Mouse (Mus musculus): ENCODE measurements around the gene Stxbp6. TPM values are rescaled to one million over a fixed set of nuclear protein-coding genes. Genes with fewer than 3 reads are reported as not detected.

Stxbp6 gene
- total RNA-seq, 2 experiments from 2014 or later, result 44.6 to 47.2 TPM

GRCm38 (mm10) chr12:44940325-44940724 lies 134.2 kb downstream of the Stxbp6 start:
- DNase-seq (ENCODE audit: extremely low spot score in 1 of 2, low spot score in 2 of 2), result no peak
- intact Hi-C loops (cut with DNase I), result no loop called here

DNA sequence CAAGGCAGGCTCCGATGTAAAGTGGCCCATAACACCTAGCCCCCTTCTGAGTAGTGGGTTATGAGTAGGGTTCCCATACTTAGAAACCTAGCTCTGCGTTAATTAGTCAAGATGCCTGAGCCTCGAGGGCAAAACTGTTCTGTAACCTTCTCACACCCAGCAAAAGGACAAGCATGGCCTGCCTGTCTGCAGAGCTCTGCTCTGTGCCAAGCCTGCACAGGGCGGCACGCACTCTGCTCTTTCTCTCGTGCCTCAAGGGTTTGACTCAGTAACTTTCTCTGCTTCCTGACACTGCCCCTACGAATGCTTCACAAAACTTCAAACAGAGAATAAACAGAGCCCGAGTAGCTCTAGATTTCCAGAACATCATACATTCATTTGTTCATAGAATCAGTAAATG lies 135.4 kb downstream of the Stxbp6 start:
- no peak for DNase-seq (ENCODE audit: extremely low spot score in 1 of 2, low spot score in 2 of 2)
- intact Hi-C loops (cut with DNase I), result no loop called here

- intact Hi-C loops (cut with DNase I), result no loop called here
Measured at GRCm38 (mm10) chr12:44932954-44933353, 141.6 kb downstream of the Stxbp6 start.

DNA sequence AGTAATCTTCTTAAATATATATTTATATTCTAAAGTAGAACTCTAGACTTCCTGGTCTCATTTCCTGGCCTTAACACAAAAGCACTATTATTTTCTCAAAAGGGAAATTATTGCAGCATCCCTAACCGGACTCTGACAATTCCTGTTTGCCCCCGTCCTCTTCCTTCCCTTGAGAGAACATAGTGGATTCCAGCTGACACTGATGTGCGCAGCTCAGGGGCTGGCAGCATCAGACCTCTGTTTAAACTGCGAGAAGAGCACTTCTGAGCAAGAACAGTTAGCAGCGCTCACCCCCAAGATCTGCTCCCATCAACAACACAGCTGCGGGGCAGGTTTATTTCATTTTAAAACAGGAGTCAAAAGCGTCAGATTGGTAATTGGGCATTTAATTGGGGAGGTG lies 142.8 kb downstream of the Stxbp6 start:
- no peak for DNase-seq (ENCODE audit: extremely low spot score in 1 of 2, low spot score in 2 of 2)
- intact Hi-C loops (cut with DNase I), result no loop called here

More at GRCm38 (mm10) chr12:44932954-44933353, 141.6 kb downstream of the Stxbp6 start:
- no peak for DNase-seq (ENCODE audit: extremely low spot score in 1 of 2, low spot score in 2 of 2)

- no peak for DNase-seq (ENCODE audit: extremely low spot score in 1 of 2, low spot score in 2 of 2)
- intact Hi-C loops (cut with DNase I), result no loop called here
Measured at GRCm38 (mm10) chr12:44928456-44928855, 146.1 kb downstream of the Stxbp6 start.

- intact Hi-C loops (cut with DNase I), result no loop called here
- DNase-seq (ENCODE audit: extremely low spot score in 1 of 2, low spot score in 2 of 2), result no peak
Measured at GRCm38 (mm10) chr12:44925901-44926300, 148.6 kb downstream of the Stxbp6 start.

DNA sequence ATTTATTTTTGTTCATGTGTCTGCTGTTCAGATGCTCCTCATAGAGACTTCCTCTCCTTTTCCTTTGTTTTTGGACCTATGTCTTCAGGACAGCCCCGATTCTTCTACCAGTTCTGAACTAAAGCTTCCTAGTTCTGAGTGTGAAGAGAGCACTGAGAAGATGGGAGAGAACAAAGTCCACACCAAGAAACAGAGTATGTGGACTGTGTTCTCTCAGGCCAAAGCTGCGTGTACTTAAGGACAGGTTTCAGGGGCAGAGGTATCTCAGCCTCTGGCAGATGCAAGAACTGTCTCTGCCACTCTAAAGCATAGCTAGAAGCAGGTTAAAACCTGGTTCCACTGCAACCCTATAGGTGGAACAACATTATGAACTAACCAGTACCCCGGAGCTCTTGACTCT lies 151.2 kb downstream of the Stxbp6 start:
- intact Hi-C loops (cut with DNase I), result no loop called here
- DNase-seq (ENCODE audit: extremely low spot score in 1 of 2, low spot score in 2 of 2), result no peak

GRCm38 (mm10) chr12:44922241-44922640 lies 152.3 kb downstream of the Stxbp6 start:
- intact Hi-C loops (cut with DNase I), result no loop called here
- no peak for DNase-seq (ENCODE audit: extremely low spot score in 1 of 2, low spot score in 2 of 2)

- DNase-seq (ENCODE audit: extremely low spot score in 1 of 2, low spot score in 2 of 2), result no peak
- intact Hi-C loops (cut with DNase I), result no loop called here
Measured at GRCm38 (mm10) chr12:44919613-44920012, 154.9 kb downstream of the Stxbp6 start.

DNA sequence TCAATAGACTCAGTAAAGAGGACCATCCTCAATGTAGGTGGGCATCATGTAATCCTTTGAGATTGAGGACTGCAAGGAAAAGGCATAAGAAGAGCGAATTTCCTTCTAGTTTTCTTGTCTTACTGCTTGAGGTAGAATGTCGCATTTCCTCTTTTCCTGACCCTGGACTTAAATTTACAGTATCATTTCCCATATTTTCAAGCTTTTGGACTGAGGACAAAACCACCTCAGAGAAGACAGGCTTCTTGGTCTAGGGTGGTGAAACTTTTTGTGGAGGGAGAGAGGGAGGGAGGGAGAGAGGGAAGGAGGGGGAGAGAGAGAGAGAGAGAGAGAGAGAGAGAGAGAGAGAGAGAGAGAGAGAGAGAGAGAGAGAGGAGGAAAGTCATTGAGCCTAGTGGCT lies 155.6 kb downstream of the Stxbp6 start:
- intact Hi-C loops (cut with DNase I), result no loop called here
- no peak for DNase-seq (ENCODE audit: extremely low spot score in 1 of 2, low spot score in 2 of 2)

- DNase-seq (ENCODE audit: extremely low spot score in 1 of 2, low spot score in 2 of 2), result no peak
- intact Hi-C loops (cut with DNase I), result no loop called here
Measured at GRCm38 (mm10) chr12:44913854-44914253, 160.7 kb downstream of the Stxbp6 start.

- intact Hi-C loops (cut with DNase I), result no loop called here
Measured at GRCm38 (mm10) chr12:44908028-44908702, 166.3 kb downstream of the Stxbp6 start.

DNA sequence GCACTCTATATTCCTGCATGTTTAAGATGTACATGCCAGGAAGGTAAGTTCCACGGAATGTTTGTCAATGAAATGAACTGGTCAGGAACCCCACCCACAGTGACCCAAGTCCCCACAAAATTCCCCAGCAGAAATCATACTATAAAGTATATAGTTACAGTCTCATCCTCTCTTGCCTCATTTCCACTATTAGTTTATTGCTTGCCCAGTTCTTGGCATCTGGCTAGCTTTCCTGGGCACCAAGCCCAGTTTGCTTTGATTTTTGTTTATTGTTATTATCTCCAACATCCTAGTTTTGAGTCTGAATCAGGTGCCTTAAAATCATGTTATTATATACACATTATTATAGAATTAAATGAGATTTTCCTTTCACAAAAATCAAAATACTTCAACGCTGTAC lies 168.5 kb downstream of the Stxbp6 start:
- intact Hi-C loops (cut with DNase I), result no loop called here
- DNase-seq (ENCODE audit: extremely low spot score in 1 of 2, low spot score in 2 of 2), result peak in 1 of 2 experiments; percentile 32

More at GRCm38 (mm10) chr12:44908028-44908702, 166.3 kb downstream of the Stxbp6 start:
- no peak for DNase-seq (ENCODE audit: extremely low spot score in 1 of 2, low spot score in 2 of 2)

DNA sequence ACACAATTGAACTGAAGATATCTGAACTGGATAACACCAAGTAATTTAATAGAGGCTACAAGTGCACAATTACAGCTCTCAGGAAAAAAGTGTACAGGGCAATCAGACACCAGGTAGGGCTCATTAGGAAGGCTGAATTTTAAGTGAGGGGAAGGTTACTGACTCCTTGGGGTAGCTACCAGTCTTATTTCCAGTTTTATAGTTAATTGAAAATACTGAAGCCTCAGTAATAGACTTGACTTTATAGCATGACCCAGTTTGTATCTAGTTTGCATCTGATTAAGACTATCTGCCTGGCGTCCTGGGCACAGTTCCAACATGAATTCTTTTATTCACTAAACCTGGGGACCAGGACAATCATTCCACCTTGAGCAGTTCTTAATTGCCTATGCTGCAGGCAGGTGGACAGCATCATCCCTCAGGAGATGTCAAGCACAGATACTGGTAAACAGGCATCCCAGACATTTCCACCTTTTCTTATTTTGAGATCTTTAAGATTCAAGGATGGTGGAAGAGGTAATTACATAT lies 171.2 kb downstream of the Stxbp6 start:
- intact Hi-C loops (cut with DNase I), result no loop called here
- no peak for DNase-seq (ENCODE audit: extremely low spot score in 1 of 2, low spot score in 2 of 2)

DNA sequence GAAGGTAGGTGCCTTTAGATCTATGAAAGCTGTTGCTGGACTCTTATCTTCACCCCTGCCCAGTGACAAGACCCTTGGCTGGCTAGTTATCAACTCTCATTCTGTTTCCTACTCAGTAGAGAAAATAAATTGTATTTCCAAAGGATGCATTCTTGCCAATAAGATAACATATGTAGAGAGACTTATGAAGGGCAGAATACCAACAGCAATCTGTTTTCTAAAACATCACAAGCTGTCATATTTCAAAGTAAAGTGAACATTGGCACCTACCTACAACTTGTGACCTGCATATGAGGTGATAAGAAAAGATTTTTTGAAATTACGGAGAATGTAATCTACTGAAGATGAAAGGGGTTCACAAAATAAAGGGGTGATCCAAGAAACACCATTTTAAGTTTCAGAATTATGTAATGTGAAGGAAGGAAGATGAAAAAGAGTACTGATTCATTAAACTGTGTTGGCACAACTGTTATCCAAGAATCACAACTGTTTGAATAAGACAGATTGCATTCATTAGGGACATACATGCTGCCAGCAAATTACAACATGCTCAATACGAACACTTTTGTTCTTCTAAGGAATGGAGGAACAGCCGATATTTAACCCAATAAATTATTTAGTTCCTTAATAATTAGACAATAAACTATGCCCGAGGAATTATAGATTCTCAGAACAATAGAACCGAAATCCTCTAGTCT lies 175.2 kb downstream of the Stxbp6 start:
- DNase-seq (ENCODE audit: extremely low spot score in 1 of 2, low spot score in 2 of 2), result no peak
- intact Hi-C loops (cut with DNase I), result no loop called here

DNA sequence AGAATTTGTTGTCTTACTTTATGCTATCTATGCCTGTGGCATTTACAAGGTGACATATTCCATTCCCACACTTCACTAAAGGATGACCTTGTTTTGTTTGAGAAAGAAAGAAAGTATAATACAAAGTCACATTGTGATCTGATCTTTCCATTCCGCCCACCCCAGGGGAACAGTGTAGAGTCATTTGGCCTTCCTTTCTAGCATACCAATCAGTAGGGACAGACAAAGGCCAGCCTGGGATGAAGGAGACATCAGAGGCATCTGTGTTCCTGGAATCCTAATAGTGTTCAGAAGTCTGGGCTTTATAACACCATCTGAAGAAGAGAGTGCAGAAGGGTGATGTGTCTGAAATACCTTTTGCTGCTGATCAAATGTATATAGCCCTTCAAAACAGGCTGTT lies 178.0 kb downstream of the Stxbp6 start:
- no peak for DNase-seq (ENCODE audit: extremely low spot score in 1 of 2, low spot score in 2 of 2)
- intact Hi-C loops (cut with DNase I), result no loop called here

GRCm38 (mm10) chr12:44889677-44890393 lies 184.7 kb downstream of the Stxbp6 start:
- no peak for DNase-seq (ENCODE audit: extremely low spot score in 1 of 2, low spot score in 2 of 2)
- intact Hi-C loops (cut with DNase I), result no loop called here

- intact Hi-C loops (cut with DNase I), result no loop called here
- no peak for DNase-seq (ENCODE audit: extremely low spot score in 1 of 2, low spot score in 2 of 2)
Measured at GRCm38 (mm10) chr12:44886826-44887225, 187.7 kb downstream of the Stxbp6 start.

GRCm38 (mm10) chr12:44872697-44873096 lies 201.8 kb downstream of the Stxbp6 start:
- intact Hi-C loops (cut with DNase I), result no loop called here
- DNase-seq (ENCODE audit: extremely low spot score in 1 of 2, low spot score in 2 of 2), result no peak

GRCm38 (mm10) chr12:44865442-44865841 lies 209.1 kb downstream of the Stxbp6 start:
- DNase-seq (ENCODE audit: extremely low spot score in 1 of 2, low spot score in 2 of 2), result no peak
- intact Hi-C loops (cut with DNase I), result no loop called here
